Mouse (Mus musculus) heart, postnatal 0 days (tissue): ENCODE measurements at regions not wholly inside any gene's neighbourhood (a gene's known extent, or its start where the extent isn't known, plus 50 kb on each side); places are given as distances from the start of the nearest gene placed in this dataset.

Experiments
- CTCF ChIP-seq: IDR thresholded peaks from 2 replicates; pipeline ENCODE4 v1.5.1; 2016; ENCODE audit warnings: antibody characterized with exemption, control low read depth, low read depth
- EP300 ChIP-seq: IDR thresholded peaks from 2 replicates; pipeline ENCODE4 v1.6.1; 2016; ENCODE audit warnings: antibody characterized with exemption, low read depth

DNA sequence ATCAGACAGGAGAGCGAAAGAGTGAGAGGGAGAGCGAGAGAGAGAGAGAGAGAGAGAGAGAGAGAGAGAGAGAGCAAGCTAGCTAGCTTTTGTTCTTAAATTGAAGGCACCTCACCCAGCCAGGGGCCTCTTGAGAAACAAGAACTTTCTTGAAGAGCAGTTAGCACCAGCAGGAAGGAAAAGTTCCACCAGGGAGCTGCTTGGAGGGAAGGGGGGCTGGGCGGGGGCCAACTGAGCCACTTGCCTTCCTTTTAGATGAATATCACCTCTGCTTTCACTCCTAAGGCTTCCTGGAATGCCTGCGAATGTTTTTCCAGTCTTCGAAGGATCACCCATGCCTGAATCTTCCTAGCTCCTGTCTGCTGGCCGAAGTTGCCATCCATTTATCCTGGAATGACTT is 118.0 kb upstream of the Tgfbr2 start:
- TF ChIP-seq CTCF: no peak
- no peak for TF ChIP-seq EP300
